27 mouse cellular contexts compared by ENCODE assay signal in the genomic region with DNA sequence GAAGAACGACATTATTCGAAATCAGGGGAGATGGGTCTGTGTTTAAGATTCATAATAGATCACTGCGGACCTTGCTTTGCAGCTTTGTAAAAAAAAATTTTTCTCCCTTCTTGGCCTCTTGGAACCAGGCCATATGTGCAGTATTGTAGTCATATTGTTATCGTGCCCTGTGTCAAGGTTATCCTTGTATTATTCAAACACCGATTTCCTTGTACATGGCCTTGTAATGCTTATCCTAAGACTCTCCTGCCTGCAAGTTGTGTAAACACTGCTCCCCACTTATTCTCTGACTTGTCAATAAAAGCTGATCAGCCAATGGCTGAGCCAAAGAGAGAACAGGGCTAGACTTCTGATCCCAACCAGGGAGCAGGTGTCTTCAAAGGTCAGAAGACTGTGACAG. TPM values are rescaled to one million over a fixed set of nuclear protein-coding genes. Genes with fewer than 3 reads are reported as not detected.
"Had no signal": no experiment of that assay in that cellular context is flagged by ENCODE, and none has a peak within 500 bp of the region (broad histone marks: within the 10 kb centered on the region; RNA-seq: fewer than 3 reads in every experiment).

No protein-coding gene starts in this region.

- H3K36me3 ChIP-seq: limb, embryonic 12.5 days; limb, embryonic 15.5 days; midbrain, embryonic 10.5 days; midbrain, embryonic 13.5 days; neural tube, embryonic 13.5 days had no signal

- H3K27me3 ChIP-seq: limb, embryonic 15.5 days; midbrain, embryonic 13.5 days; neural tube, embryonic 13.5 days had no signal

- H3K4me1 ChIP-seq: limb, embryonic 12.5 days; midbrain, embryonic 13.5 days; neural tube, embryonic 13.5 days had no signal

- ATAC-seq: liver, postnatal 0 days; lung, postnatal 0 days; midbrain, embryonic 13.5 days; midbrain, embryonic 16.5 days had no signal

- H3K4me3 ChIP-seq: layer of hippocampus, adult 2 months; left cerebral cortex, adult 2 months; limb, embryonic 12.5 days; limb, embryonic 15.5 days; megakaryocyte, embryonic 14.5 days; midbrain, embryonic 10.5 days; midbrain, embryonic 13.5 days; myocyte; neural tube, embryonic 13.5 days had no signal

- H3K9ac ChIP-seq: limb, embryonic 12.5 days; limb, embryonic 15.5 days; liver, embryonic 14.5 days; liver, postnatal 0 days; lung, embryonic 14.5 days; midbrain, embryonic 13.5 days; neural tube, embryonic 13.5 days had no signal

- H3K4me2 ChIP-seq: limb, embryonic 12.5 days; limb, embryonic 15.5 days; liver, embryonic 11.5 days; lung, embryonic 14.5 days; midbrain, embryonic 13.5 days; neural tube, embryonic 13.5 days had no signal

- DNase-seq: kidney, adult 18-20 months; kidney, adult 9 months; kidney, postnatal 14 days; kidney, postnatal 4 days; layer of hippocampus, adult 9-11 months; left cerebral cortex, postnatal 4 days; liver, postnatal 0 days; lung, embryonic 14.5 days; thymus, postnatal 25 days had no signal

- H3K9me3 ChIP-seq: limb, embryonic 12.5 days; limb, embryonic 15.5 days; midbrain, embryonic 10.5 days; midbrain, embryonic 13.5 days; neural tube, embryonic 13.5 days had no signal

- H3K27ac ChIP-seq: layer of hippocampus, adult 2 months; left cerebral cortex, adult 2 months; limb, embryonic 12.5 days; limb, embryonic 15.5 days; liver, embryonic 14.5 days; midbrain, embryonic 10.5 days; midbrain, embryonic 13.5 days; neural tube, embryonic 13.5 days had no signal

RNA-seq across cellular contexts. Expression of a gene that starts 13.5 kb away (rescaled TPM):
- total RNA-seq: layer of hippocampus, adult 2 months; layer of hippocampus, postnatal 25 days; left cerebral cortex, adult 2 months; left cerebral cortex, postnatal 14 days; left cerebral cortex, postnatal 4 days; monocyte, adult 5-6 weeks had no signal
- polyA plus RNA-seq: kidney, embryonic 16.5 days; limb, embryonic 12.5 days; limb, embryonic 15.5 days; liver, embryonic 11.5 days; liver, embryonic 14.5 days; liver, postnatal 0 days; lung, embryonic 14.5 days; lung, postnatal 0 days; midbrain, embryonic 10.5 days; midbrain, embryonic 13.5 days; midbrain, embryonic 16.5 days; myocyte; neural tube, embryonic 13.5 days; thymus, postnatal 0 days had no signal

RNA-seq across cellular contexts. Expression of a gene that starts 51.4 kb away (rescaled TPM):
- total RNA-seq: monocyte, adult 5-6 weeks had no signal
